Mouse (Mus musculus) cortical plate, adult 2 months (tissue): ENCODE data around the gene Ank3.

ENCODE experiments used
- CTCF ChIP-seq: fragments of 200-500 bp; IDR thresholded peaks from 2 replicates; pipeline ENCODE4 v1.5.1; 2011; ENCODE audit warnings: mild to moderate bottlenecking, control low read depth, low read length; ENCODE audit not compliant: insufficient read depth; ENCODE audit errors: extremely low read depth
- POLR2A ChIP-seq: fragments of 200-500 bp; IDR thresholded peaks from 2 replicates; pipeline ENCODE4 v1.6.1; 2011; ENCODE audit warnings: mild to moderate bottlenecking, low read length, control low read depth; ENCODE audit not compliant: insufficient read depth; ENCODE audit errors: extremely low read depth

DNA sequence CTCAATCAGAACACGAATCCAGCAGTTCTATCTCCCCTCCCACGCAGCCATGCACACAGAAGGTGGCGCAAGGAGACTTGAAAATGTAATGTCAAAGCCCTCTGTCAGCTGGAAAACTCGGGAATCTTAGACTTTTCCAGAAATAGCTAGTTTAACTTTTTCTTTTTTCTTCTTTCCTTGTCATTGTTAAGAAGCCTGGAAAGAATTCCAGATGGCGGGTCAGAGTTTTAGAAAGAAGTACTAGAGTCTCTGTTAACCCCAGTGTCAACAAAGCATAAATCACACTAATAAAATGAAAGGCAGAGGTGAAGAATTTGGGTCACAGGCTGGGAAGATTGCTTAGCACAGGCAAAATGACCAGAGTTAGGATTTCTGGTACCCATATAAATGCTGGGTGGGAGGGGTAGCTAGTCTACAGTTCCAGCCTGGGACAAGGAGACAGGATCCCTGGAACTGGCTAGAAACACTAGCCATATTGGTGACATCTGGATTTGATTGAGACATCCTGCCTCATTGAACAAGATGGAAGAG, 340.2 kb downstream of the Ank3 start:
- TF ChIP-seq POLR2A (no peak), CTCF (peak; percentile 17; the same call in 1 of the 2 replicates)
